In genomic region chr13:100391021-100391420, GRCm38 (mm10) we compare ENCODE assay signal across 8 mouse cellular contexts.
DNase-seq lines count a peak whose midpoint lies in the region; ATAC-seq and TF ChIP-seq lines count a peak whose summit lies in the region.
"Not testable (repeated sequence)": the region's sequence is repeated elsewhere in the genome, so short reads cannot be mapped to it uniquely, and the experiment has no call there.

No protein-coding gene starts in this region.

- not testable (repeated sequence) for H3K4me1 ChIP-seq in E14TG2a.4 (replicated peaks; ENCODE audit: low read depth, low read length); hindbrain, embryonic 11.5 days (replicated peaks; ENCODE audit: control insufficient read depth, insufficient read depth, low read length); liver, postnatal 0 days (ENCODE audit: insufficient read depth)

- H3K9me3 ChIP-seq in E14TG2a.4 (ENCODE audit: low read length); hindbrain, embryonic 11.5 days (ENCODE audit: control insufficient read depth, low read length); liver, postnatal 0 days (ENCODE audit: low read length): not testable (repeated sequence)

- not testable (repeated sequence) for H3K9ac ChIP-seq in hindbrain, embryonic 11.5 days (ENCODE audit: low read depth, low read length); liver, postnatal 0 days (replicated peaks)

- H3K36me3 ChIP-seq in E14TG2a.4 (ENCODE audit: insufficient read depth, low read length); hindbrain, embryonic 11.5 days (ENCODE audit: control insufficient read depth, insufficient read depth, low read length); liver, postnatal 0 days (replicated peaks; ENCODE audit: insufficient read depth, low read length): not testable (repeated sequence)

- TF ChIP-seq CTCF in E14TG2a.4 (conservative IDR thresholded peaks at IDR 0.05; ENCODE audit: low read length), result peak; percentile 71
- TF ChIP-seq CTCF in liver, postnatal 0 days (IDR thresholded peaks at IDR 0.05; ENCODE audit: low read depth), result peak; percentile 75

- 29% methylated on average over 5 of the region's 5 CpGs for WGBS in hindbrain, embryonic 11.5 days
- 13% methylated on average over 5 of the region's 5 CpGs for WGBS in liver, postnatal 0 days (ENCODE audit: insufficient replicate concordance)

- not testable (repeated sequence) for H3K4me2 ChIP-seq in hindbrain, embryonic 11.5 days (replicated peaks; ENCODE audit: low read depth, low read length); liver, postnatal 0 days (ENCODE audit: low read depth, low read length)

- peak; percentile 24 to 29 for DNase-seq in adrenal gland, postnatal 36 days
- peak; percentile 0 for DNase-seq in fibroblast of lung, adult 2 months (ENCODE audit: low read depth)
- DNase-seq in hindbrain, embryonic 11.5 days (ENCODE audit: low spot score), result peak; percentile 46
- DNase-seq in kidney, postnatal 4 days, result peak; percentile 62 to 63
- peak; percentile 61 for DNase-seq in liver, postnatal 0 days
- peak; percentile 1 for DNase-seq in ovary, postnatal 14 days (ENCODE audit: low spot score)
- peak; percentile 4 for DNase-seq in thymus, postnatal 14 days

- H3K4me3 ChIP-seq in E14TG2a.4 (replicated peaks; ENCODE audit: low read length); hindbrain, embryonic 11.5 days (ENCODE audit: low read depth, low read length); liver, postnatal 0 days (ENCODE audit: low read depth, low read length): not testable (repeated sequence)

- ATAC-seq in hindbrain, embryonic 11.5 days (ENCODE audit: low FRiP score); liver, postnatal 0 days: not testable (repeated sequence)

- H3K27ac ChIP-seq in hindbrain, embryonic 11.5 days (ENCODE audit: low read depth, low read length); liver, postnatal 0 days (ENCODE audit: low read depth): not testable (repeated sequence)

- not testable (repeated sequence) for TF ChIP-seq EP300 in liver, postnatal 0 days (IDR thresholded peaks at IDR 0.05; ENCODE audit: low read depth)

- not testable (repeated sequence) for H3K27me3 ChIP-seq in E14TG2a.4 (ENCODE audit: insufficient read depth, low read length); hindbrain, embryonic 11.5 days (ENCODE audit: control insufficient read depth, insufficient read depth, low read length); liver, postnatal 0 days (ENCODE audit: insufficient read depth, low read length)

Comparison
In these comparisons a context has a peak if more than half of its experiments do, and no peak if none do; other contexts are left out.
1. DNase-seq: peak in every context shown above with its lines; median percentile 62 in kidney, postnatal 4 days; 61 in liver, postnatal 0 days; 46 in hindbrain, embryonic 11.5 days; 26 in adrenal gland, postnatal 36 days; 4 in thymus, postnatal 14 days; 1 in ovary, postnatal 14 days; 0 in fibroblast of lung, adult 2 months.